Mouse (Mus musculus): Measurements from ENCODE around the gene Cpsf2. TPM values are rescaled to one million over a fixed set of nuclear protein-coding genes. Genes with fewer than 3 reads are reported as not detected.
"Not testable (repeated sequence)": the region's sequence is repeated elsewhere in the genome, so short reads cannot be mapped to it uniquely, and the experiment has no call there.

Gene Cpsf2
- polyA plus RNA-seq (2014; fragmentation: Nextera tagmentation; extraction: Ambion mirVana), result 29.0 and 32.6 TPM in 2 replicates

- ATAC-seq (ENCODE audit: insufficient number of reproducible peaks, insufficient read depth, low FRiP score, low read depth), result peak; percentile 96
- Histone ChIP-seq H3K9ac (replicated peaks; ENCODE audit: low read depth, low read length) (peak within 1 kb of the TSS; percentile 86), H3K4me3 (ENCODE audit: low read depth, low read length) (peak within 1 kb of the TSS; percentile 90), H3K27ac (ENCODE audit: low read length) (peak within 1 kb of the TSS; percentile 91), H3K36me3 (ENCODE audit: control insufficient read depth, insufficient read depth, low read length) (no peaks in the 10 kb centered on the region), H3K4me2 (replicated peaks; ENCODE audit: low read depth, low read length) (peak within 1 kb of the TSS; percentile 78), H3K27me3 (ENCODE audit: control insufficient read depth, insufficient read depth, low read length) (no peaks in the 10 kb centered on the region), H3K9me3 (ENCODE audit: control insufficient read depth, low read depth, low read length) (no peaks in the 10 kb centered on the region), H3K4me1 (ENCODE audit: control insufficient read depth, insufficient read depth, low read length) (peaks cover 16% of the 10 kb centered on the region; the same call in 1 of the 2 replicates)
- under 1% methylated on average over 76 of the region's 77 CpGs for WGBS
These were observed at the start of gene Cpsf2 for GRCm38 (mm10) chr12:101975601-101976571. TSS of gene Cpsf2 (plus strand) at chr12:101975988.

- ATAC-seq (ENCODE audit: insufficient number of reproducible peaks, insufficient read depth, low FRiP score, low read depth), result no peak
- H3K9ac ChIP-seq (replicated peaks; ENCODE audit: low read depth, low read length), result no peak overlapping the region
- WGBS, result 80% methylated on average over 1 of the region's 1 CpGs
- peaks cover 30% of the 10 kb centered on the region for H3K36me3 ChIP-seq (ENCODE audit: control insufficient read depth, insufficient read depth, low read length)
- no peak overlapping the region for H3K4me3 ChIP-seq (ENCODE audit: low read depth, low read length)
- H3K4me2 ChIP-seq (replicated peaks; ENCODE audit: low read depth, low read length), result no peak overlapping the region
- no peaks in the 10 kb centered on the region for H3K4me1 ChIP-seq (ENCODE audit: control insufficient read depth, insufficient read depth, low read length)
- H3K27me3 ChIP-seq (ENCODE audit: control insufficient read depth, insufficient read depth, low read length), result no peaks in the 10 kb centered on the region
- H3K27ac ChIP-seq (ENCODE audit: low read length), result no peak overlapping the region
- H3K9me3 ChIP-seq (ENCODE audit: control insufficient read depth, low read depth, low read length), result no peaks in the 10 kb centered on the region
These were observed 47.4 kb upstream of the Cpsf2 start for GRCm38 (mm10) chr12:101928423-101928822.

GRCm38 (mm10) chr12:101935223-101935622 is 40.6 kb upstream of the Cpsf2 start:
- H3K4me2 ChIP-seq (replicated peaks; ENCODE audit: low read depth, low read length), result no peak overlapping the region
- WGBS, result 96% methylated on average over 3 of the region's 3 CpGs
- no peaks in the 10 kb centered on the region for H3K27me3 ChIP-seq (ENCODE audit: control insufficient read depth, insufficient read depth, low read length)
- H3K36me3 ChIP-seq (ENCODE audit: control insufficient read depth, insufficient read depth, low read length), result peaks cover 25% of the 10 kb centered on the region
- H3K9ac ChIP-seq (replicated peaks; ENCODE audit: low read depth, low read length), result no peak overlapping the region
- H3K9me3 ChIP-seq (ENCODE audit: control insufficient read depth, low read depth, low read length), result no peaks in the 10 kb centered on the region
- no peaks in the 10 kb centered on the region for H3K4me1 ChIP-seq (ENCODE audit: control insufficient read depth, insufficient read depth, low read length)
- no peak for ATAC-seq (ENCODE audit: insufficient number of reproducible peaks, insufficient read depth, low FRiP score, low read depth)
- H3K27ac ChIP-seq (ENCODE audit: low read length), result no peak overlapping the region
- no peak overlapping the region for H3K4me3 ChIP-seq (ENCODE audit: low read depth, low read length)

DNA sequence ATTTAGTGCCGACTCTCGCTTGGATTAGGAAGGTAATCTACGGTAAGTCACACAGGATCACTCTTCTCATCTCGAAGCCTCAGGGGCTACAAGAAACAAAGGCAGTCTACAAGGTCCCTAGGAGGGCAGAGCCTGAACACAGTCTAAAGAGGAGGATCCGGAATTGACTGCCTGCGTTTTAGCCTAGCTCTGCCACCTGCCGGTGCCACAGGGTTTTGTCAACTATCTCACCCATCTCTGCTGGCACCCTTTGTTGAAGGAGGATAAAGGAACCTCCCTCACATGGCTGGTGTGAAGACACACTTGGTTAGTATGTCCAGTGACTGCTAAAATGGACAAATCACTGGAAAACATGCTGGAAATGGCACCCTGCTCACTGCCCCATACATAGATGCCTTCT is 38.2 kb upstream of the Cpsf2 start:
- Histone ChIP-seq H3K27me3 (ENCODE audit: control insufficient read depth, insufficient read depth, low read length) (no peaks in the 10 kb centered on the region), H3K9me3 (ENCODE audit: control insufficient read depth, low read depth, low read length) (no peaks in the 10 kb centered on the region), H3K27ac (ENCODE audit: low read length) (no peak overlapping the region), H3K4me3 (ENCODE audit: low read depth, low read length) (no peak overlapping the region), H3K4me2 (replicated peaks; ENCODE audit: low read depth, low read length) (no peak overlapping the region), H3K4me1 (ENCODE audit: control insufficient read depth, insufficient read depth, low read length) (no peaks in the 10 kb centered on the region), H3K36me3 (ENCODE audit: control insufficient read depth, insufficient read depth, low read length) (peaks cover 28% of the 10 kb centered on the region), H3K9ac (replicated peaks; ENCODE audit: low read depth, low read length) (no peak overlapping the region)
- no peak for ATAC-seq (ENCODE audit: insufficient number of reproducible peaks, insufficient read depth, low FRiP score, low read depth)
- 84% methylated on average over 7 of the region's 7 CpGs for WGBS

DNA sequence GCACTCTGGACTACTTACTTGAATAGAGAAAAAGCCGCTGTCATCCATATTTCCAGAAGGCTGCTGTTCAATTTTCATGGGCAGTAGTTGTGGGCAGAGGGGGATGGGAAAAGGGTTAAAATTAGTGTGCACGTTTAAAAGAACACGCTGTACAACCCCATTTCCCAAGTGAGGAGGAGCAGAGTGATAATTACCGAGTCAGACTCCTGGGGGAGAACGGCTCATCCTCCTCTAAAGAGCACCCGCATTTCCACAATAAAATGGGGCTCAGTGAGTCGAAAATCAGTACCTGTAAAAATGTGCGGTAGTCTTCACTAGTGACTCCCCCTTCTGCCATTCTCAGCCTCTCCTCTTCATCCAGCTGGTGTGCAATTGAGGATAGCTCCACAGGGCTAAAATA is 27.8 kb upstream of the Cpsf2 start:
- H3K4me1 ChIP-seq (ENCODE audit: control insufficient read depth, insufficient read depth, low read length), result no peaks in the 10 kb centered on the region
- H3K36me3 ChIP-seq (ENCODE audit: control insufficient read depth, insufficient read depth, low read length), result peaks cover 4% of the 10 kb centered on the region; the same call in 1 of the 2 replicates
- ATAC-seq (ENCODE audit: insufficient number of reproducible peaks, insufficient read depth, low FRiP score, low read depth), result no peak
- 91% methylated on average over 8 of the region's 8 CpGs for WGBS
- no peaks in the 10 kb centered on the region for H3K9me3 ChIP-seq (ENCODE audit: control insufficient read depth, low read depth, low read length)
- no peak overlapping the region for H3K27ac ChIP-seq (ENCODE audit: low read length)
- no peaks in the 10 kb centered on the region for H3K27me3 ChIP-seq (ENCODE audit: control insufficient read depth, insufficient read depth, low read length)
- no peak overlapping the region for H3K9ac ChIP-seq (replicated peaks; ENCODE audit: low read depth, low read length)
- no peak overlapping the region for H3K4me3 ChIP-seq (ENCODE audit: low read depth, low read length)
- H3K4me2 ChIP-seq (replicated peaks; ENCODE audit: low read depth, low read length), result no peak overlapping the region

DNA sequence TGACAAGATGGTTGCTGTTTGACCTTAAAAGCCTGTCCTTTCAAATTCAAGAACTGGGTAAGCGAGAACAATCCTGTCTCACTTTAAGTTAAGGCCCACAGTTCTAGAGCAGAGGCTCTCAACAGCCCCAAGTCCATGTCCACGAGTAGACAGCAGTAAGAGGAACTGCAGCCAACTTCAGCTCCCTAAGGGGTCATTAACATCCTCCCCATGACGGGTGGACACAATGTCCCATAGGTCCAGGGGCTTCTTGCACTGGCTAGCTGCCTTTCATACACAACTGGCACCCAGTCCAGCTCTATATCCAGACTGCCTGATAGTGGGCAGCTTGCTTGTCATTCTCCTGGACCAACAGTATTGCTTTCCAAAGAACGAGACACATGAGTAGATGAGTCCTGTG is 27.0 kb upstream of the Cpsf2 start:
- WGBS, result 77% methylated on average over 4 of the region's 4 CpGs
- H3K27ac ChIP-seq (ENCODE audit: low read length), result no peak overlapping the region
- H3K27me3 ChIP-seq (ENCODE audit: control insufficient read depth, insufficient read depth, low read length), result no peaks in the 10 kb centered on the region

GRCm38 (mm10) chr12:101955821-101956220 is 20.0 kb upstream of the Cpsf2 start:
- not testable (repeated sequence) for H3K4me1 ChIP-seq (ENCODE audit: control insufficient read depth, insufficient read depth, low read length); H3K27me3 ChIP-seq (ENCODE audit: control insufficient read depth, insufficient read depth, low read length); H3K9me3 ChIP-seq (ENCODE audit: control insufficient read depth, low read depth, low read length); H3K36me3 ChIP-seq (ENCODE audit: control insufficient read depth, insufficient read depth, low read length); H3K27ac ChIP-seq (ENCODE audit: low read length); ATAC-seq (ENCODE audit: insufficient number of reproducible peaks, insufficient read depth, low FRiP score, low read depth); H3K9ac ChIP-seq (replicated peaks; ENCODE audit: low read depth, low read length); H3K4me3 ChIP-seq (ENCODE audit: low read depth, low read length); H3K4me2 ChIP-seq (replicated peaks; ENCODE audit: low read depth, low read length)
- WGBS, result 98% methylated on average over 8 of the region's 8 CpGs

More for the DNA sequence above, 27.0 kb upstream of the Cpsf2 start:
- Histone ChIP-seq H3K4me1 (ENCODE audit: control insufficient read depth, insufficient read depth, low read length) (no peaks in the 10 kb centered on the region), H3K36me3 (ENCODE audit: control insufficient read depth, insufficient read depth, low read length) (peaks cover 4% of the 10 kb centered on the region; the same call in 1 of the 2 replicates), H3K9ac (replicated peaks; ENCODE audit: low read depth, low read length) (no peak overlapping the region), H3K4me2 (replicated peaks; ENCODE audit: low read depth, low read length) (no peak overlapping the region), H3K4me3 (ENCODE audit: low read depth, low read length) (no peak overlapping the region), H3K9me3 (ENCODE audit: control insufficient read depth, low read depth, low read length) (no peaks in the 10 kb centered on the region)
- no peak for ATAC-seq (ENCODE audit: insufficient number of reproducible peaks, insufficient read depth, low FRiP score, low read depth)

- Histone ChIP-seq H3K4me2 (replicated peaks; ENCODE audit: low read depth, low read length) (peak overlapping the region; percentile 68), H3K36me3 (ENCODE audit: control insufficient read depth, insufficient read depth, low read length) (no peaks in the 10 kb centered on the region), H3K4me1 (ENCODE audit: control insufficient read depth, insufficient read depth, low read length) (0 out of 2 replicates have a peak, but pooled peaks cover 7% of the 10 kb centered on the region), H3K9me3 (ENCODE audit: control insufficient read depth, low read depth, low read length) (no peaks in the 10 kb centered on the region), H3K4me3 (ENCODE audit: low read depth, low read length) (peak overlapping the region; percentile 80), H3K27me3 (ENCODE audit: control insufficient read depth, insufficient read depth, low read length) (no peaks in the 10 kb centered on the region), H3K9ac (replicated peaks; ENCODE audit: low read depth, low read length) (peak overlapping the region; percentile 73), H3K27ac (ENCODE audit: low read length) (0 out of 2 replicates have a peak overlapping the region, but pooled peaks have one; percentile 53)
- WGBS, result 10% methylated on average over 26 of the region's 26 CpGs
- no peak for ATAC-seq (ENCODE audit: insufficient number of reproducible peaks, insufficient read depth, low FRiP score, low read depth)
These were observed 18.5 kb upstream of the Cpsf2 start for GRCm38 (mm10) chr12:101957079-101957941.

All from stomach, embryonic 14.5 days (tissue).